Comparison of ENCODE assay signal across 8 mouse cellular contexts in genomic region chr6:91683121-91683520, GRCm38 (mm10). TPM values are rescaled to one million over a fixed set of nuclear protein-coding genes. Genes with fewer than 3 reads are reported as not detected.
DNase-seq lines count a peak whose midpoint lies in the region; ATAC-seq and TF ChIP-seq lines count a peak whose summit lies in the region.

No protein-coding gene starts in this region.

- peak overlapping the region; percentile 85 for H3K4me2 ChIP-seq in forebrain, embryonic 13.5 days

- 45% methylated on average over 3 of the region's 3 CpGs for WGBS in forebrain, embryonic 13.5 days

- no peaks in the 10 kb centered on the region for H3K9me3 ChIP-seq in forebrain, embryonic 13.5 days (replicated peaks)

- peak; percentile 32 for TF ChIP-seq CTCF in C2C12 (IDR thresholded peaks at IDR 0.05; ENCODE audit: control insufficient read depth, insufficient read depth, insufficient read length)

- peak overlapping the region; percentile 94 for H3K27ac ChIP-seq in forebrain, embryonic 13.5 days

- DNase-seq in MEL-GATA-1-ER (ENCODE audit: extremely low read depth, low read depth) = peak; percentile 64
- DNase-seq in lung, postnatal 14 days = peak; percentile 41
- DNase-seq in spleen, adult 12 weeks (ENCODE audit: low spot score) = peak; percentile 47
- DNase-seq in ovary, postnatal 36 days (ENCODE audit: low spot score) = no peak
- DNase-seq in right cerebral cortex, postnatal 25 days = no peak

- H3ac ChIP-seq in C2C12 (ENCODE audit: control insufficient read depth, insufficient read length, low read depth) = no peak overlapping the region

- H3K9ac ChIP-seq in forebrain, embryonic 13.5 days = no peak overlapping the region

- ATAC-seq in forebrain, embryonic 13.5 days = peak; percentile 4; the same call in 1 of the 2 replicates
- ATAC-seq in inflammation-experienced regulatory T-cells, adult 6 months = peak; percentile 45

- peaks cover 53% of the 10 kb centered on the region for H3K4me1 ChIP-seq in forebrain, embryonic 13.5 days

- H3K4me3 ChIP-seq in C2C12 (ENCODE audit: insufficient read depth, poor library complexity, severe bottlenecking) = no peak overlapping the region
- no peak overlapping the region for H3K4me3 ChIP-seq in forebrain, embryonic 13.5 days

- H3K79me2 ChIP-seq in C2C12 (ENCODE audit: control insufficient read depth, insufficient read depth) = peaks cover 41% of the 10 kb centered on the region

- peaks cover 8% of the 10 kb centered on the region for H3K36me3 ChIP-seq in C2C12 (ENCODE audit: control insufficient read depth, insufficient read depth)
- no peaks in the 10 kb centered on the region for H3K36me3 ChIP-seq in forebrain, embryonic 13.5 days (ENCODE audit: poor library complexity, severe bottlenecking)

- H3K79me3 ChIP-seq in C2C12 (ENCODE audit: low read depth) = peaks cover 38% of the 10 kb centered on the region

- H3K27me3 ChIP-seq in C2C12 (ENCODE audit: control insufficient read depth, insufficient read depth, insufficient read length) = no peaks in the 10 kb centered on the region
- no peaks in the 10 kb centered on the region for H3K27me3 ChIP-seq in forebrain, embryonic 13.5 days

TF ChIP-seq in C2C12, 6 proteins besides CTCF, POLR2A, EP300 and RAD21:
- TF ChIP-seq MAX (IDR thresholded peaks at IDR 0.05) = no peak
- TF ChIP-seq MYOD1 (IDR thresholded peaks at IDR 0.05; ENCODE audit: control insufficient read depth, insufficient read length, low read depth) = no peak
- no peak for TF ChIP-seq MYOG (IDR thresholded peaks at IDR 0.05; ENCODE audit: control insufficient read depth, extremely low read depth, insufficient read length)
- TF ChIP-seq FOSL1 (IDR thresholded peaks at IDR 0.05; ENCODE audit: insufficient read depth, low read length, poor library complexity, severe bottlenecking) = no peak
- TF ChIP-seq CEBPB (IDR thresholded peaks at IDR 0.05; ENCODE audit: low read depth) = no peak
- TF ChIP-seq USF1 (IDR thresholded peaks at IDR 0.05; ENCODE audit: low read depth) = no peak

RNA-seq across cellular contexts. Expression of gene Slc6a6, which starts 0.7 kb away (rescaled TPM):
- 97.0 TPM for polyA plus RNA-seq in C2C12 (2012; fragmentation: generic; extraction: Trizol)
- 68.2 and 73.1 TPM in 2 replicates for polyA plus RNA-seq in forebrain, embryonic 13.5 days (2015; fragmentation: Nextera tagmentation; extraction: Ambion mirVana)
- polyA plus RNA-seq in inflammation-experienced regulatory T-cells, adult 6 months (2017; shearing (Covaris generic)) = 10 to 100 TPM; 33.6 to 47.0 (median 35.3) TPM

Comparison
In these comparisons a context has a peak if more than half of its experiments do, and no peak if none do; other contexts are left out.
1. DNase-seq: peak in MEL-GATA-1-ER (single experiment), lung, postnatal 14 days (single experiment) and spleen, adult 12 weeks (single experiment); none in ovary, postnatal 36 days (single experiment) and right cerebral cortex, postnatal 25 days (single experiment).